Mouse (Mus musculus): Measurements from ENCODE around the gene Rc3h1. TPM values are rescaled to one million over a fixed set of nuclear protein-coding genes. Genes with fewer than 3 reads are reported as not detected.

Rc3h1 gene
- total RNA-seq, 2 experiments from 2014 or later: 44.4 to 45.7 TPM

GRCm38 (mm10) chr1:160899701-160900100 is 6.5 kb upstream of the Rc3h1 start:
- no peak for DNase-seq (ENCODE audit: extremely low spot score in 1 of 2, low spot score in 2 of 2)
- intact Hi-C loops (cut with DNase I): no loop called here

GRCm38 (mm10) chr1:160904047-160904446 is 2.2 kb upstream of the Rc3h1 start:
- intact Hi-C loops (cut with DNase I): no loop called here
- H3K4me3 ChIP-seq: no peak overlapping the region
- DNase-seq (ENCODE audit: extremely low spot score in 1 of 2, low spot score in 2 of 2): no peak

More at GRCm38 (mm10) chr1:160899701-160900100, 6.5 kb upstream of the Rc3h1 start:
- no peak overlapping the region for H3K27ac ChIP-seq
- H3K4me3 ChIP-seq: no peak overlapping the region
- TF ChIP-seq CTCF (IDR thresholded peaks at IDR 0.05): no peak

DNA sequence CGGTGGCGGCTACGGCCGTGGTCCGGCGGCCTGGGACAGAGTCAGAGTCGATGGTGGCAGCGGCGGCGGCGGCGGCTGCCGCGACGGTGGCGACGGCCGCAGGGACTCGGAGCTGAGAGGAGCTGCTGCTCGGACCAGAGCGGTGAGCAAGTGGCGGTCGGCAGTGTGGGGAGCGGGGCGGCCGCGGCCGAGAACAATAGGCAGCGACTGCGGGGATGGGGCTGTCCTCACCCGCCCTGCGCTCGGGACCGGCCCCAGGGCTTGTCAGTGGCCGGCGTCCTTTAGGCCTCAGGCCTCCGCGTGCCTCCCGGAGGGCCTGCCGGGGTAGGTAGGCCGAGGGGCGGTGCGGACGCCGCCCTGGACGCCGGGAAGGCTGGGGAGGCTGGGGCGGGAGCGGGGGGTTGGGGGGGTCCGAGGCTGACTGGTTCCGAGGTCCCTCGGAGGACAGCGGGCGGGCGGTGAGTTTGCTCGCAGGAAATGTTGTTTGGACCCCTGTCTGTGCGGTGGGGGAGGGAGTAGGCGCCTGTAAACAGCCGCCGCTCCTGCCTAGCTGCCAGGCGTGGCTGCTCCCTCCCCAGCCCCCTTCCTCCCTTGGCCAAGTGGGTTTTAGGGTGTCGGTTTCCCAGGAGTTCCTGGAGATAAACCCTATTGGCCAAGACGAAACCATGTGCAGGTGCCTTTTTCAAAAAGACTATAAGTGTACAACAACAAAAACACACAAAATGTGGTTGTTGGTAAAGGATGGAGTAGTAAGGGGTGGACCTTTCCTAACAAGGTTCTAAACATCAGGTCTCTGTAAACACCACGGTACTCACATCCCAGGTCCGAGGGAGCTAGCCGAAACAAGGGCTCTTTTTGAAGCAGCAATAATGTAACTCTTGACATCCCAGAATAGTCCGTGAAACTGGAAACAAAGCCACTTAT is 602 bp downstream of the Rc3h1 start:
- Histone ChIP-seq H3K27ac (peak overlapping the region; percentile 94), H3K4me3 (peak overlapping the region; percentile 76)
- TF ChIP-seq CTCF (IDR thresholded peaks at IDR 0.05): no peak
- intact Hi-C loops (cut with DNase I): loop anchor here (2.0 kb wide), 1 partner anchor 114 kb away; the partner anchor contains the start of gene Rabgap1l
- peak; percentile 45 to 50 for DNase-seq (ENCODE audit: extremely low spot score in 1 of 2, low spot score in 2 of 2)

More at GRCm38 (mm10) chr1:160904047-160904446, 2.2 kb upstream of the Rc3h1 start:
- no peak for TF ChIP-seq CTCF (IDR thresholded peaks at IDR 0.05)
- H3K27ac ChIP-seq: no peak overlapping the region

GRCm38 (mm10) chr1:160910176-160910575 is 4.0 kb downstream of the Rc3h1 start:
- no peak overlapping the region for H3K27ac ChIP-seq
- H3K4me3 ChIP-seq: no peak overlapping the region
- intact Hi-C loops (cut with DNase I): no loop called here
- TF ChIP-seq CTCF (IDR thresholded peaks at IDR 0.05): no peak
- no peak for DNase-seq (ENCODE audit: extremely low spot score in 1 of 2, low spot score in 2 of 2)

- DNase-seq (ENCODE audit: extremely low spot score in 1 of 2, low spot score in 2 of 2): no peak
- intact Hi-C loops (cut with DNase I): no loop called here
- no peak for TF ChIP-seq CTCF (IDR thresholded peaks at IDR 0.05)
- Histone ChIP-seq H3K4me3 (no peak overlapping the region), H3K27ac (no peak overlapping the region)
Observed at GRCm38 (mm10) chr1:160910812-160911211, 4.6 kb downstream of the Rc3h1 start.

DNA sequence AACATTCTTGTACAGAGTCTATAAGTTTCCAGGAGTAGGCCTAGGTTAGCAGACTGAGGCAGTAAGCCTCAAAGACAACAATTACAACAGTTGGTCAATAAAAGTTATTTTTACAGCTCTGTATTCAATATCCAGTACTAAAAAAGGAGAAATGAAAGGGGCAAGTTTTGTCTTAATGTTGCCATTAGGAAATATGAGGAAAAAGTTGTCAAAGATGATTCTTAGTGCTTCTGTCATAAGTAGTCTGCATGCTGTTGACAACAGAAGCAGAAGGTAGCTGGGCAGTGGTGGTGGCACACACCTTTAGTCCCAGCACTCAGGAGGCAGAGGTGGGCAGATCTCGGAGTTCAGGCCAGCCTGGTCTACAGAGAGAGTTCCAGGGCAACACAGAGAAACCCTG is 13.2 kb downstream of the Rc3h1 start:
- no peak for TF ChIP-seq CTCF (IDR thresholded peaks at IDR 0.05)
- intact Hi-C loops (cut with DNase I): no loop called here
- no peak overlapping the region for H3K4me3 ChIP-seq

DNA sequence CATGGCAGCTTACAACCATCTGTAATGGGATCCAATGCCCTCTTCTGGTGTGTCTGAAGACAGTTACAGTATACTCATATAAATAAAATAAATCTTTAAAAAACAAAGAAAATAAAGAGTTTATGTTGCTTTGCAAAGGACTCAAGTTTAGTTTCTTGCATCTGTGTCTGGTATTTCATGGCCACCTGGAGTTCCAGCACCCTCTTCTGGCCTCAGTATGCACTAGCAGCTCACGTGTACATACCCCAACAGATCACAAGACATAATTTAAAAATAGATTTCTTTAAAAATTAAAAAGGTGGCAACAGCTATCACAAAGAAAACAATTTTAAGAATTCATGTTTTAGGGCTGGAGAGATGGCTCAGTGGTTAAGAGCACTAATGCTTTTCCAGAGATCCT is 15.7 kb downstream of the Rc3h1 start:
- DNase-seq (ENCODE audit: extremely low spot score in 1 of 2, low spot score in 2 of 2): no peak
- intact Hi-C loops (cut with DNase I): no loop called here
- Histone ChIP-seq H3K27ac (no peak overlapping the region), H3K4me3 (no peak overlapping the region)
- TF ChIP-seq CTCF (IDR thresholded peaks at IDR 0.05): peak; percentile 4

More for the DNA sequence above, 13.2 kb downstream of the Rc3h1 start:
- no peak overlapping the region for H3K27ac ChIP-seq
- no peak for DNase-seq (ENCODE audit: extremely low spot score in 1 of 2, low spot score in 2 of 2)

DNA sequence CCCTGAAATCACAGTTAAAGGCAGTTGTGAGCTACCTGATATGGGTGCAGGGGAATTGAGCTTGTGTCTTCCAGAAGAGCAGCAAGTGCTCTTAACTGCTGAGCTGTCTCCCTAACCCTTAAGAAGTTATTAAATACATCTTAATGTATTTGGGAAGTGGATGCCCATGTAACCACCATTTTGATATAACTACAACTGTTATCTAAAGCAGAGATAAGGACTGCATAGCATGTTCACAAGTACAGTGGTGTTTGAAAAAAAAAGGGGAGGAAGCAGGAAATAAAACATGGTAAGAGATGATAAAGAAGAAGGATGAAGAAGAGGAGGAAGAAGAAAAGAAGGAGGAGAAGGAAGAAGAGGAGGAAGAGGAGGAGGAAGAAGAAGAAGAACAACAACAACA is 25.1 kb downstream of the Rc3h1 start:
- intact Hi-C loops (cut with DNase I): no loop called here
- TF ChIP-seq CTCF (IDR thresholded peaks at IDR 0.05): no peak
- no peak for DNase-seq (ENCODE audit: extremely low spot score in 1 of 2, low spot score in 2 of 2)
- no peak overlapping the region for H3K27ac ChIP-seq
- H3K4me3 ChIP-seq: no peak overlapping the region

GRCm38 (mm10) chr1:160933896-160934482 is 27.8 kb downstream of the Rc3h1 start:
- peak; percentile 70 for TF ChIP-seq CTCF (IDR thresholded peaks at IDR 0.05)
- no peak overlapping the region for H3K4me3 ChIP-seq
- intact Hi-C loops (cut with DNase I): loop anchor here (1.0 to 2.0 kb wide), 2 partner anchors 141 to 191 kb away; partner anchors contain the start of gene Rabgap1l
- no peak overlapping the region for H3K27ac ChIP-seq
- no peak for DNase-seq (ENCODE audit: extremely low spot score in 1 of 2, low spot score in 2 of 2)

GRCm38 (mm10) chr1:160935551-160935950 is 29.3 kb downstream of the Rc3h1 start:
- TF ChIP-seq CTCF (IDR thresholded peaks at IDR 0.05): peak; percentile 41

DNA sequence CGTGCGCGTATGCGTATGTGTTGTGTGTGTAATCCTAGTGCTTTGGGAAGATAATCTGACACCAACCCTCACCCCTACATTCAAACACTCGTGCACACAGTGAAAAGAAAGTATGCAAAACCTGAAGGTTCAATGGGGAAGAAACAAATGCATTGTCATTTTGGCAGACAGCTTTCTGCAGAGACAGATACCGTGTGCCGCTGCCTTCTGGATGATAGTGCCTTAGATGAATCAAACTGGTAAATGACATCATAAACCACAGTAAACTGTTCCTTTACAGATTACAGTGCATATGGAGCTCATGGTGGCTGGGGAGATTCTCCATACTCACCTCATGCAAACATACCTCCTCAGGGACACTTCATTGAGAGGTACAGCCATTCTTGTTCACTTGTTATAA is 57.0 kb downstream of the Rc3h1 start:
- no peak for DNase-seq (ENCODE audit: extremely low spot score in 1 of 2, low spot score in 2 of 2)
- no peak for TF ChIP-seq CTCF (IDR thresholded peaks at IDR 0.05)
- intact Hi-C loops (cut with DNase I): loop anchor here (2.0 kb wide), 1 partner anchor 14 kb away; no protein-coding TSS in a partner anchor
- Histone ChIP-seq H3K4me3 (no peak overlapping the region), H3K27ac (no peak overlapping the region)

More at GRCm38 (mm10) chr1:160935551-160935950, 29.3 kb downstream of the Rc3h1 start:
- intact Hi-C loops (cut with DNase I): loop anchor here (2.0 kb wide), 1 partner anchor 143 kb away; the partner anchor contains the start of gene Rabgap1l
- Histone ChIP-seq H3K27ac (no peak overlapping the region), H3K4me3 (no peak overlapping the region)
- DNase-seq (ENCODE audit: extremely low spot score in 1 of 2, low spot score in 2 of 2): no peak

DNA sequence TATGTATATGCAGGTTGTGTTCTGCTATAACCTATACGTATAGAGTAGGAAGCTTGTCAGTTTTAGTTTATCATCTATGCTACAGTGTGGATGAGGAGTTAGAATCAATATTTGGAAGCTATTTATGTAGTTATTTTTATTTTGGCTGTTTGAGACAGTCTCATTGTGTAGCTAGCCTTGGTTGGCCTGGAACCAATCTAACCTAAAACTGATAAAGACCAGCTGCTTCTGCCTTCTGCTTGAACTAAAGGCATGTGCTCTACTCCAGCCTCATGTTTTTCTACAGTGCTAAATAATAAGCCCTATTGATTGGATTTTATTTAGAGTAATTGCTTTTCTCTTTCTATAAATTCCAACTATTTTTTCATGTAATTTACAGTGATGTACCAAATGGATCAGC is 61.0 kb downstream of the Rc3h1 start:
- intact Hi-C loops (cut with DNase I): no loop called here
- no peak for DNase-seq (ENCODE audit: extremely low spot score in 1 of 2, low spot score in 2 of 2)
- H3K27ac ChIP-seq: no peak overlapping the region
- no peak overlapping the region for H3K4me3 ChIP-seq
- TF ChIP-seq CTCF (IDR thresholded peaks at IDR 0.05): no peak
